Mouse (Mus musculus) embryonic facial prominence, embryonic 12.5 days (tissue): ENCODE measurements around the gene I0C0044D17Rik. TPM values are rescaled to one million over a fixed set of nuclear protein-coding genes. Genes with fewer than 3 reads are reported as not detected.

ENCODE experiments used
- polyA plus RNA-seq: library from polyadenylated mRNA; unstranded; fragments of >200 nt; fragmentation: Nextera tagmentation; extraction: Ambion mirVana; gene quantifications from 2 replicates; pipeline ENCODE4 v1.2.1, GENCODE M21; 2016

I0C0044D17Rik gene
- polyA plus RNA-seq, 1 experiment from 2014 or later: not detected

Other genes with a start within 250 kb of the I0C0044D17Rik start
- gene L1td1, start 97.1 kb downstream of the I0C0044D17Rik start, polyA plus RNA-seq: 0.46 TPM in 2 replicates
- 2.7 and 2.8 TPM in 2 replicates for gene Kank4, start 6.3 kb downstream of the I0C0044D17Rik start, polyA plus RNA-seq
- 117 and 138 TPM in 2 replicates for gene Usp1, start 100.0 kb upstream of the I0C0044D17Rik start, polyA plus RNA-seq
- gene Angptl3, start 207.1 kb upstream of the I0C0044D17Rik start, polyA plus RNA-seq: 1.4 and 1.5 TPM in 2 replicates